Mouse (Mus musculus): ENCODE measurements around the gene Cpm.

- TF ChIP-seq POLR2A (IDR thresholded peaks at IDR 0.05; ENCODE audit: extremely low read depth, insufficient read depth, low read length), result no peak
- TF ChIP-seq CTCF (IDR thresholded peaks at IDR 0.05; ENCODE audit: extremely low read depth, insufficient read depth, low read length), result no peak
These were observed 35.1 kb downstream of the Cpm start for GRCm38 (mm10) chr10:117664208-117664925.
